Mouse (Mus musculus): ENCODE data around the gene Gmeb1. TPM values are rescaled to one million over a fixed set of nuclear protein-coding genes. Genes with fewer than 3 reads are reported as not detected.
A peak's percentile ranks its signal among the peaks of the same experiment; 100 is the strongest.

Gene Gmeb1
- polyA plus RNA-seq, 1 experiment from 2014 or later = 27.3 TPM

DNA sequence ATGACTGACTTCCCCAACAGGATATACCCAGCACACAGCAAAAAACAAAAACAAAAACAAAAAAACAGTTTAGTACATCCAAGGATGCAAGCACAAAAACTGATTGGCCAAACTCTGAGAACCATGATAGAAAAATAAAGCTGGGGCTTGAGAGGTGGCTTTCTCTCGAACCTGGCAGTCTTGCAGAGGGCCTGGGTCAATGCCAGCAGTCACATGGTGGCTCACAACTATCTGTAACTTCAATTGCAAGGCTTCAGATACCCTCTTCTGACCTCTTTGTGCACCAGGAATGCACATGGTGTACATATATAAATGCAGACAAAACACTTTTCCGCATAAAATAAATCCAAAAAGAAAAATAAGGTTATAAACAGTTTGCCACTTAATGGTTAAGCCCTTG is 11.8 kb upstream of the Gmeb1 start:
- Histone ChIP-seq H3K9ac (no peak overlapping the region), H3K4me2 (peak overlapping the region; percentile 88), H3K4me1 (replicated peaks) (peaks cover 8% of the 10 kb centered on the region; the same call in 1 of the 2 replicates), H3K27ac (ENCODE audit: poor library complexity, severe bottlenecking) (no peak overlapping the region), H3K9me3 (replicated peaks) (no peaks in the 10 kb centered on the region), H3K27me3 (replicated peaks) (no peaks in the 10 kb centered on the region), H3K4me3 (no peak overlapping the region), H3K36me3 (no peaks in the 10 kb centered on the region)
- 55% methylated on average over 2 of the region's 2 CpGs for WGBS
- ATAC-seq (ENCODE audit: insufficient number of reproducible peaks, low FRiP score) = no peak

DNA sequence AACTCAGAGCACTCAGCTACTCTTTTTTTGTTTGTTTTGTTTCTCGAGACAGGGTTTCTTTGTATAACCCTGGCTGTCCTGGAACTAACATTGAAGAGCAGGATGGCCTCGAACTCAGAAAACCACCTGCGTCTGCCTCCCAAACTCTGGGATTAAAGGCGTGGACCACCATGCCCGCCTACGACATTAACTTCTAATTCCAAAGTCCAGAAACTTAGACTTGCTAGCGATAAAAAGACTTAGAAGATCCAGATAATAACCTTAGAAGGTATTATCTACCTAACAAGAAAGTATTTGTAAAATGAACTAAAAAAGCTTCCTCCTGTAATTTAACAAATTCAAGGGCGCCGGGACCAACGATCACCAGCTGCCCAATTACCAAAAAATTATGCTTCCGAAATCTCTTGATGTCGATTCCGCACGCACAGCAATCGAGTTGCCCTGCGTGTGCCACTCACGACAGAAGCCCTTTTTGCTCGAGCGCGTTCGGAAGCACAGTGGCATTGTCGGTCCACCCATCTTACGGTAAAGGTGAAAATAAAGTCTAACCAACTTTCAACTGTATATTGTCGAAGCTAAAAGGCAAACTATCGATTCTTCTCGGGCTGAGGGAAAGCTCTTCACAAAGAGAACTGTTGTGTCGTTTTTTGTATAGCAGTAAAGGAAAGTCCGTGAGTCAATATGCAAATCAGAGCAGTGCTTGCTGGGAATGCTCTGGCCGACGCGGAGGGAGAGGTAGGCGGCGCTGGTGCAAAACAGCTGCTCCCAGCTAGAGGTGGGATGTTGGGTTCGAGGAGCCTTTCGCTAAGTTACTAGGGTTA is 8.5 kb upstream of the Gmeb1 start:
- Histone ChIP-seq H3K4me1 (replicated peaks) (peaks cover 5% of the 10 kb centered on the region; the same call in 1 of the 2 replicates), H3K27me3 (replicated peaks) (no peaks in the 10 kb centered on the region), H3K4me3 (peak overlapping the region; percentile 26), H3K4me2 (peak overlapping the region; percentile 59), H3K9ac (peak overlapping the region; percentile 47; the same call in 1 of the 2 replicates), H3K36me3 (no peaks in the 10 kb centered on the region), H3K9me3 (replicated peaks) (no peaks in the 10 kb centered on the region), H3K27ac (ENCODE audit: poor library complexity, severe bottlenecking) (peak overlapping the region; percentile 81)
- ATAC-seq (ENCODE audit: insufficient number of reproducible peaks, low FRiP score) = peak; percentile 80
- under 1% methylated on average over 35 of the region's 35 CpGs for WGBS

DNA sequence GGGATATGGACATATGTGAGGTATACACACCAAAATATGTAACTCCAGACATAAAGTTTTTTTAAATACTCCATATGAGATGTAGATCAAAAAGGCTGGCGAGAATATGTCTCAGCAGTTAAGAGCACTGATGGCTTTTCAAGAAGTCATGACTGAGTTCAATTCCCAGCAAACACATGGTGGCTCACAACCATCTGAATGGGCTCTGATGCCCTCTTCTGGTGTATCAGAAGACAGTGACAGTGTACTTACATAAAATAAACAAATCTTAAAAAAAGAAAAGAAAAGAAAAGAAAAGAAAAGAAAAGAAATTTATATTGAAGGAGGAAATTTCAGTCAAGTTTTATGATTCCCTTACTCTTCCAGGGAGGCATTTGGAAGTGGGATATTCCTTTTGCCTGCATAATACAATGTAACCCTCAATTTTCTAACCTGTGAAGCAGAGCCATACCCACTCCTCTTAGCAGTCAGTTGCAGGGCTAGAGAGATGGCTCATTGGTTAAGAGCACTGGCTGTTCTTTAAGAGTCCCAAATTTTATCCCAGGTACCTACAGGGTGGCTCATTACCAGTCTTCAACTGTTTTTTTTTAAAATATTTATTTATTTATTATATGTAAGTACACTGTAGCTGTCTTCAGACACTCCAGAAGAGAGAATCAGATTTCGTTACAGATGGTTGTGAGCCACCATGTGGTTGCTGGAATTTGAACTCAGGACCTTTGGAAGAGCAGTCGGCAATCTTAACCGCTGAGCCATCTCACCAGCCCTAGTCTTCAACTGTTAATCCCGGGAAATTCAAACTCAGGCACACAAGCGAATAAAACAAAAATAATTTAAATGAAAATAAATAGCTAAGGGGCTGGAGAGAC is 7.7 kb upstream of the Gmeb1 start:
- WGBS = 17% methylated on average over 6 of the region's 6 CpGs
- no peak overlapping the region for H3K4me3 ChIP-seq

DNA sequence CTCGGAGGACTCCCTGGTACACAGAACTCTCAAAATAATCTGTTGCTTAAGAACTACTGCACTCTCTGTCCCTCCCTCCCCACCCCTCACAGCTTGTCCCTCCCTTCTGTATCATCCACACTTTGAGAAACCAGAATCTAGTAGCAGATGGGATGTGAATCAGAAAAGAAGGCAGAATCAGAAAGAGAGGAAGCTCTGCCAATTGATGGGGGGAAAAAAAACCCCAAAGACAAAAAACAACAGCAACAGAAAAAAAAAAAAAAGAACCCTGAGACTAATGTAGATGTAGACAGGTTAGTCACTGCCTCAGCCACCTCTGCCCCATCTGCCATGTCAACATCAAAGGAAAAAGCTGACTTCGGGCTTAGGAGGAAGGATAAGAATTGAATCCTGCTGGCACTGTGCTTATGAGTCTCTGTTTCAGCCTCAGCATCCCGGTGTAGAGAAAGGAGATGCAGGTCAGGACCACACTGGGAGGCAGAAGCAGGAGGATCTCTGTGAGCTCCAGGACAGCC is 5.5 kb upstream of the Gmeb1 start:
- H3K27ac ChIP-seq (ENCODE audit: poor library complexity, severe bottlenecking) = no peak overlapping the region
- no peak overlapping the region for H3K4me3 ChIP-seq
- no peak for ATAC-seq (ENCODE audit: insufficient number of reproducible peaks, low FRiP score)
- H3K4me1 ChIP-seq (replicated peaks) = peaks cover 3% of the 10 kb centered on the region; the same call in 1 of the 2 replicates
- H3K9me3 ChIP-seq (replicated peaks) = no peaks in the 10 kb centered on the region
- no peak overlapping the region for H3K9ac ChIP-seq
- H3K4me2 ChIP-seq = no peak overlapping the region
- 76% methylated on average over 3 of the region's 3 CpGs for WGBS
- H3K27me3 ChIP-seq (replicated peaks) = no peaks in the 10 kb centered on the region
- H3K36me3 ChIP-seq = no peaks in the 10 kb centered on the region

More for the DNA sequence above, 7.7 kb upstream of the Gmeb1 start:
- Histone ChIP-seq H3K27me3 (replicated peaks) (no peaks in the 10 kb centered on the region), H3K36me3 (no peaks in the 10 kb centered on the region), H3K27ac (ENCODE audit: poor library complexity, severe bottlenecking) (peak overlapping the region; percentile 81), H3K4me1 (replicated peaks) (peaks cover 5% of the 10 kb centered on the region; the same call in 1 of the 2 replicates), H3K9ac (no peak overlapping the region), H3K4me2 (no peak overlapping the region), H3K9me3 (replicated peaks) (no peaks in the 10 kb centered on the region)
- no peak for ATAC-seq (ENCODE audit: insufficient number of reproducible peaks, low FRiP score)

DNA sequence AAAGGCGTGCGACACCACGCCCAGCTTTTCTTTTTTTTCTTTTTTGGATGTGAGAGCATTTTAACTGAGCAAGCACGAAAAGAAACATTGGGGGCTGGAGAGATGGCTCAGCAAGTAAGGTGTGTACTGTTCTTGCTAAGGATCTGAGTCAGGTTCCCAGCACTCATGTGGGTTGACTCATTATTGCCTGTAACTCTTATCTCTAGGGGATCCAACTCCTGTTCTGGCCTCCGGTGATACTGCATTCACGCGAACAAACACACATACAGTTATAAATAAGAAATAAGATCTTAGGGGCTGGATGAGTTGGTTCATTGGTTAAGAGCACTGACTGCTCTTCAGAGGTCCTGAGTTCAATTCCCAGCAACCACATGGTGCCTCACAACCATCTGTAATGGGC is 1.9 kb upstream of the Gmeb1 start:
- no peak overlapping the region for H3K9ac ChIP-seq
- ATAC-seq (ENCODE audit: insufficient number of reproducible peaks, low FRiP score) = no peak
- no peak overlapping the region for H3K27ac ChIP-seq (ENCODE audit: poor library complexity, severe bottlenecking)
- H3K9me3 ChIP-seq (replicated peaks) = no peaks in the 10 kb centered on the region
- H3K4me3 ChIP-seq = no peak overlapping the region
- WGBS = 91% methylated on average over 7 of the region's 7 CpGs
- H3K27me3 ChIP-seq (replicated peaks) = no peaks in the 10 kb centered on the region
- H3K36me3 ChIP-seq = no peaks in the 10 kb centered on the region
- H3K4me1 ChIP-seq (replicated peaks) = peaks cover 22% of the 10 kb centered on the region
- no peak overlapping the region for H3K4me2 ChIP-seq

DNA sequence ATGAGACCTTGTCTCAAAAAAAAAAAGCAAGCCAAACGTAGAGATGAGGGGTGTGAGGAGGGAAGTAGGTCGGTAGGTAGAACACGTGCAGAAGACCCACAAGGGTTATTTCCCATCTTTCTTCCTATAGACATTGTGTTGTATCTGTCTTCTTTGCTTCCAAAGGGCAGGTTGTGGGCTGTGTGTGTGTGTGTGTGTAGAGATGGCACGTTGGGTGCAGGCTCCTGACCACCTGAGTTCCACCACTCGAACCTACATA is 885 bp upstream of the Gmeb1 start:
- Histone ChIP-seq H3K4me1 (replicated peaks) (peaks cover 24% of the 10 kb centered on the region), H3K27me3 (replicated peaks) (no peaks in the 10 kb centered on the region), H3K9ac (no peak overlapping the region), H3K36me3 (no peaks in the 10 kb centered on the region), H3K4me2 (peak overlapping the region; percentile 71), H3K27ac (ENCODE audit: poor library complexity, severe bottlenecking) (no peak overlapping the region), H3K9me3 (replicated peaks) (no peaks in the 10 kb centered on the region), H3K4me3 (0 out of 2 replicates have a peak overlapping the region, but pooled peaks have one; percentile 95)
- ATAC-seq (ENCODE audit: insufficient number of reproducible peaks, low FRiP score) = no peak
- WGBS = 71% methylated on average over 5 of the region's 5 CpGs

DNA sequence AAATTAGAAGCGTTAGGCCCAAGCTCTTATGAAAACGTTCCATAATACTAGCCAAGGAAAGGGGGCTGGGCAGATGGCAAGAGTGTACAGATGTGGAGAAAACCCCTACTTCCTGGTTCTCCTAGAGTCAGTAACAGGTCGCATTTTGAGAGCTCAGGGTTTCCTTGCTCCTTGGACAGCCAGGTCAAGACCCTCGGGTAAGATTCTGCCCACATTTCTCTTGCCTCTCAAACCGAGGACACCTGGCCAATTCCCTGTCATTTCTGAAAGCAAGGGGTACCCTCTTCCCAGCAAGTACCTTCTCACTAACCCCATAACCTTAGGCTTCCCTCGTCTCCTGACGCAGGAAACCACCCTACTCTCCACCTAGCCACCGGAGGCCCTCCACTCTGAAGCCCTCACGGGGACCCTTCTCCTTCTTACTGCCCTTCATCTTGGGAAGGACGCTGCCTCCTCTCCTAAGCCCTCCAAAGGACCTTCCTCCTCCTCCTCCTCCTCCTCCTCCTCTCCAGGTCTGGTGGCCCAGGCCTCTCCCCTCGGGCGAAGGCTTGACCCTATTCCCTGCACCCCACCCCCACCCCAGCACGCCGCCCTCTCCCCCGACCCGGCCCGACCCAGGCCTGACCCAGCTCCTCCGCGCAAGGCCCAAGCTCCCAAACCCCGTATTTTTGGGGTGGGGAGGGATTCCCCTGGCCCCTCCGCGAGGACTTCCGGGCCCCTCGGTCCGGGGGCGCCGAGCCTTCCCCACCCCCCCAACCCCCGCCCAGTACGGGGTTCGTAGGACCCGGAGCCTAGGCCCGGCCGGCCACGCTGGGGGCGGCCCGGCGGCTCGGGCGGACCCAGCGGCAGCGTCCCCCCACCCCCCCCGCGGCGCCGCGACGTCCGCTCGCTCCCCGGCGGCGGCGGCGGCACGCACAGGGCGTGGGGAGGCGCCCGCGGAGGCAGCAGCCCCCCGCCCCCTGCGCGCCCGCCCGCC is 710 bp downstream of the Gmeb1 start:
- ATAC-seq (ENCODE audit: insufficient number of reproducible peaks, low FRiP score) = peak; percentile 91
- Histone ChIP-seq H3K9ac (peak overlapping the region; percentile 99), H3K27me3 (replicated peaks) (no peaks in the 10 kb centered on the region), H3K9me3 (replicated peaks) (no peaks in the 10 kb centered on the region), H3K36me3 (no peaks in the 10 kb centered on the region), H3K4me2 (peak overlapping the region; percentile 92), H3K4me3 (peak overlapping the region; percentile 95), H3K27ac (ENCODE audit: poor library complexity, severe bottlenecking) (peak overlapping the region; percentile 98), H3K4me1 (replicated peaks) (peaks cover 33% of the 10 kb centered on the region)
- 3% methylated on average over 41 of the region's 64 CpGs for WGBS

DNA sequence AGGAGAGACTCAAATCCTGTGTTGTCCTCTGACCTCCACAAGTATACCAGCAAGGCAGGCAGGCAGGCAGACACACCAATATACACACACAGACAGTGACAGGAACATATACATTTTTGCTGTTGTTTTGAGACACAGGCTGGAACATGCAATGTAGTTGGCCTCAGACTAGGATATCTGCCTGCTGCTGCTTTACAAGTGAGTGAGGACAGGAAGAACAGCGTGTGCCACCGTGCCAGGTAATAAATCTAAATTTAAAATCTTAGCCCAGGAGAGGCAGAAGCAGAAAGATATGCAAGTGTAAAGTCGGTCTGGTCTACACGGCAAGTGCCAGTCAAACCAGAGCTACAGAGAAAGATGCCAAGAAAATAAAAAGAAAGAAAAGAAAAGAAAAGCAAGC is 2.2 kb downstream of the Gmeb1 start:
- Histone ChIP-seq H3K27ac (ENCODE audit: poor library complexity, severe bottlenecking) (peak overlapping the region; percentile 36), H3K9ac (peak overlapping the region; percentile 45; the same call in 1 of the 2 replicates), H3K4me1 (replicated peaks) (peaks cover 37% of the 10 kb centered on the region), H3K4me3 (0 out of 2 replicates have a peak overlapping the region, but pooled peaks have one; percentile 95), H3K36me3 (no peaks in the 10 kb centered on the region), H3K4me2 (peak overlapping the region; percentile 92), H3K27me3 (replicated peaks) (no peaks in the 10 kb centered on the region), H3K9me3 (replicated peaks) (no peaks in the 10 kb centered on the region)
- WGBS = 56% methylated on average over 4 of the region's 4 CpGs
- no peak for ATAC-seq (ENCODE audit: insufficient number of reproducible peaks, low FRiP score)

DNA sequence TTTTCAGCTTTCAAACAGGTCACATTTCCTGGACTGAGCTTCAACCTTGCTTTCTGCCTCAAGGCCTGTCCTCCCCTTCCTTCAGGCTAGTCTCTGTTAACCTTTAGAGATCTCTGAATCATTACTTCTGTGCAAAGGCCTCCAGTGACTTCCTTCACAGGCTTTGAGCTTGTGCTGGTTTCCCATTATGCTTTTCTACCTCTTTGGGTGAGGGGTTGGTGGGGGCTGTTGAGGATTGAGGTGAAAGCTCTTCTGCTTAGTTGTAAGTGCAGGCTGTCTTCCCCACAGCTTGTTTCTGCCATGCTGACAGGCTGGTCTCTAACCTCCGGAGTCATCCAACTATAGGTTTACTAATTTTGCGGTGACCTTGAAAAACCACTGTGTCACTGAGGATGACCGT is 5.0 kb downstream of the Gmeb1 start:
- H3K27ac ChIP-seq (ENCODE audit: poor library complexity, severe bottlenecking) = no peak overlapping the region; the same call in 1 of the 2 replicates
- ATAC-seq (ENCODE audit: insufficient number of reproducible peaks, low FRiP score) = no peak
- H3K4me2 ChIP-seq = no peak overlapping the region
- 77% methylated on average over 3 of the region's 3 CpGs for WGBS
- peaks cover 44% of the 10 kb centered on the region for H3K4me1 ChIP-seq (replicated peaks)
- H3K36me3 ChIP-seq = peaks cover 3% of the 10 kb centered on the region
- no peak overlapping the region for H3K9ac ChIP-seq
- H3K4me3 ChIP-seq = no peak overlapping the region
- H3K9me3 ChIP-seq (replicated peaks) = no peaks in the 10 kb centered on the region
- H3K27me3 ChIP-seq (replicated peaks) = no peaks in the 10 kb centered on the region

DNA sequence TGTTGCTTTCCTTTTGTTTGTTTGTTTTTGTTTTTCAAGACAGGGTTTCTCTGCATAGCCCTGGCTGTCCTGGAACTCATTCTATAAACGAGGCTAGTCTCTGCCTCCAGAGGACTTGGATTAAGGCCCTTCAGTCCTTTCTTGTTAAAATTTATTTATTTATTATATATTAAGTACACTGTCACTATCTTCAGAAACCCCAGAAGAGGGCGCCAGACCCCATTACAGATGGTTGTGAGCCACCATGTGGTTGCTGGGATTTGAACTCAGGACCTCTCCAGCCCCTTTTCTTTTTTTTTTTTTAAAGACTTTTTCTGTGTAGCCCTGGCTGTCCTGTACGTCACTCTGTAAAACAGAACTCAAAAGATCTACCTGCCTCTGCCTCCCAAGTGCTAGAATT is 6.4 kb downstream of the Gmeb1 start:
- Histone ChIP-seq H3K4me3 (no peak overlapping the region), H3K4me1 (replicated peaks) (peaks cover 43% of the 10 kb centered on the region), H3K36me3 (peaks cover 17% of the 10 kb centered on the region), H3K9me3 (replicated peaks) (no peaks in the 10 kb centered on the region), H3K27ac (ENCODE audit: poor library complexity, severe bottlenecking) (no peak overlapping the region), H3K9ac (no peak overlapping the region), H3K4me2 (no peak overlapping the region), H3K27me3 (replicated peaks) (no peaks in the 10 kb centered on the region)
- 76% methylated on average over 3 of the region's 3 CpGs for whole genome bisulfite sequencing
- ATAC-seq (ENCODE audit: insufficient number of reproducible peaks, low FRiP score) = no peak

All from heart, embryonic 12.5 days (tissue).